Mouse (Mus musculus): ENCODE measurements around the gene Tlx3.

DNA sequence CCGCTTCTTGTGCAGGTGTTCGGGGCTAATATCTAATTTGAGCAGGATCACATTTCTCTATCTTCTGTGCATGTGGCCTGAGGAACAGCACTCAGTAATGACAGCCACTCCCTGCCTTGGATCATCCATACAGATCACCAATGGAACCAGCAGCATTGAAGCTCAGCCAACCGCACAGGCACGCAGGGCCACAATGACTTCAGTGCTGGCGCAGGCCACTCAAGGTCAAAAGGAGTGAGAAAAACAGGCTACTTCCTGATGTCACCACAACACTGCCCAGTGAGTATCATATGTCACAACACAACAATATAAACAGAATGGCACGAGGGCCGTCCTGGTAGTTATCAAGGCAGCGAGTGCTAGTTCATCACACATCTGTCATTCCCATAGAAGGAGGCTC, 23.1 kb upstream of the Tlx3 start:
- TF ChIP-seq CTCF (IDR thresholded peaks at IDR 0.05; ENCODE audit: borderline replicate concordance, insufficient read depth, low read depth, low read length) (no peak), POLR2A (IDR thresholded peaks at IDR 0.05; ENCODE audit: borderline replicate concordance, insufficient read depth, low read length) (no peak)

All from cerebellum, adult 2 months (tissue).